Mouse (Mus musculus) bone marrow macrophage, adult 2 months (primary cell): ENCODE measurements around the gene Erc2.

Experiments
- CTCF ChIP-seq: IDR thresholded peaks from 2 replicates; pipeline ENCODE4 v1.5.1; 2012; ENCODE audit warnings: low read depth, mild to moderate bottlenecking, low read length, moderate library complexity
- POLR2A ChIP-seq: IDR thresholded peaks from 2 replicates; pipeline ENCODE4 v1.6.1; 2012; ENCODE audit warnings: mild to moderate bottlenecking, low read depth, low read length, borderline replicate concordance

- no peak for TF ChIP-seq POLR2A
- no peak for TF ChIP-seq CTCF
Measured at GRCm38 (mm10) chr14:27739436-27739835, 117.2 kb downstream of the Erc2 start.
